8 mouse cellular contexts compared by ENCODE assay signal in the genomic region with DNA sequence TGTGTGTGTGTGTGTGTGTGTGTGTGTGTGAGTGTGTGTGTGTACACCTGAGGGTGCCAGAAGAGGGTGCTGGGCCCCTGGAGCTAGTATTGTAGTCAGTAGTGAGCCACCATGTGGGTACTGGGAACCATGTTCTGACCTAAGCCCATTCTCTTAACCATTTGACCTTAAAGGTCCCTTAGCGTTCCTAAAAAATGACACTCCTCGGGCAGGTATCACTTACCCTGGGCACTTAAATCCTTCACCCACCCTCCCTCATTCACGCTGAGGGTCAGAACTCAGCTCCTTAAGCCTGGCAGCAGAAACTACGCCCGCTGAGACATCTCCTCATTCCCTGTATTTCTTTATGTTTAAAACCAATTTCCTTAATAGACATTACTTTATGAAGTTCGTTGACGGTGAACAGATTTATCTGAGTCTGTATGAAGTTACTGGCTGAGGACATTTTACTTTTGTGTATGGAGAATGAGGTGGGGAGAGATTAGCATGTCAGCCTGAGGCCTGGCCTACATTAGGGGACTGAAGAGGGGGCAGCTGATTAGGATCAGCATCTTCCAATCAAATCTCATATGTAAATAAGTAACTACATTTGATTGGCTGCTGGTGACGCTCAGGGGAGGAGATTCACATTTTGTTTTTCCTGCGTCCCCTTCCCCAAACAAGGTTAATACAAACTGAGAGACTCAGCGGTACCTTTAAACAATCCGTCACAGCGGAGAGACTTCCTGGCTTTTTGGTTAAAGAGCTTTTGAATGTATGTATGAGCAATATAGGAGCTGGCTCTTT.
DNase-seq lines count a peak whose midpoint lies in the region; ATAC-seq lines count a peak whose summit lies in the region.

No protein-coding gene starts in this region.

- whole genome bisulfite sequencing in lung, embryonic 16.5 days, result 28% methylated on average over 12 of the region's 12 CpGs
- WGBS in forebrain, embryonic 15.5 days, result 41% methylated on average over 12 of the region's 12 CpGs
- 34% methylated on average over 12 of the region's 12 CpGs for WGBS in limb, embryonic 15.5 days
- WGBS in stomach, embryonic 16.5 days, result 30% methylated on average over 12 of the region's 12 CpGs

- peaks cover 5% of the 10 kb centered on the region; the same call in 1 of the 2 replicates for H3K4me1 ChIP-seq in lung, embryonic 16.5 days (replicated peaks; ENCODE audit: control insufficient read depth, insufficient read depth, low read length)
- H3K4me1 ChIP-seq in forebrain, embryonic 15.5 days, result no peaks in the 10 kb centered on the region
- peaks cover 5% of the 10 kb centered on the region; the same call in 1 of the 2 replicates for H3K4me1 ChIP-seq in limb, embryonic 15.5 days
- H3K4me1 ChIP-seq in stomach, embryonic 16.5 days (ENCODE audit: control insufficient read depth, insufficient read depth, low read length), result no peaks in the 10 kb centered on the region

- H3K27me3 ChIP-seq in lung, embryonic 16.5 days (ENCODE audit: control insufficient read depth, insufficient read depth, low read depth, low read length), result no peaks in the 10 kb centered on the region
- H3K27me3 ChIP-seq in forebrain, embryonic 15.5 days, result no peaks in the 10 kb centered on the region
- H3K27me3 ChIP-seq in limb, embryonic 15.5 days, result no peaks in the 10 kb centered on the region
- no peaks in the 10 kb centered on the region for H3K27me3 ChIP-seq in stomach, embryonic 16.5 days (ENCODE audit: control insufficient read depth, insufficient read depth, low read length)

- DNase-seq in lung, postnatal 36 days, result no peak
- DNase-seq in cerebellum, adult 18-20 months, result no peak
- no peak for DNase-seq in frontal cortex, adult 2 months (ENCODE audit: extremely low spot score in 1 of 2, low spot score in 1 of 2)
- DNase-seq in left cerebral cortex, adult 9 months (ENCODE audit: low spot score in 2 of 2), result no peak

- no peak overlapping the region for H3K27ac ChIP-seq in lung, embryonic 16.5 days (ENCODE audit: low read length)
- no peak overlapping the region for H3K27ac ChIP-seq in forebrain, embryonic 15.5 days (replicated peaks)
- H3K27ac ChIP-seq in limb, embryonic 15.5 days, result no peak overlapping the region
- H3K27ac ChIP-seq in stomach, embryonic 16.5 days (ENCODE audit: low read length), result no peak overlapping the region

- H3K9ac ChIP-seq in lung, embryonic 16.5 days (ENCODE audit: low read length), result no peak overlapping the region
- H3K9ac ChIP-seq in forebrain, embryonic 15.5 days (replicated peaks), result 0 out of 2 replicates have a peak overlapping the region, but pooled peaks have one; percentile 15
- H3K9ac ChIP-seq in limb, embryonic 15.5 days, result no peak overlapping the region
- H3K9ac ChIP-seq in stomach, embryonic 16.5 days (ENCODE audit: low read length), result no peak overlapping the region; the same call in 1 of the 2 replicates

- H3K4me3 ChIP-seq in lung, embryonic 16.5 days (ENCODE audit: low read length), result peak overlapping the region; percentile 35
- peak overlapping the region; percentile 26 for H3K4me3 ChIP-seq in forebrain, embryonic 15.5 days
- peak overlapping the region; percentile 22 for H3K4me3 ChIP-seq in limb, embryonic 15.5 days
- peak overlapping the region; percentile 31; the same call in 1 of the 2 replicates for H3K4me3 ChIP-seq in stomach, embryonic 16.5 days (replicated peaks; ENCODE audit: low read length)

- ATAC-seq in lung, embryonic 16.5 days (ENCODE audit: low read depth), result peak; percentile 89
- ATAC-seq in forebrain, embryonic 15.5 days (replicated peaks), result peak; percentile 88
- no peak for ATAC-seq in limb, embryonic 15.5 days (ENCODE audit: insufficient number of reproducible peaks, low FRiP score, low TSS enrichment, low read depth)
- peak; percentile 75; the same call in 1 of the 2 replicates for ATAC-seq in stomach, embryonic 16.5 days (ENCODE audit: insufficient read depth, low FRiP score)

- H3K4me2 ChIP-seq in lung, embryonic 16.5 days (ENCODE audit: low read depth, low read length), result peak overlapping the region; percentile 52
- peak overlapping the region; percentile 43 for H3K4me2 ChIP-seq in forebrain, embryonic 15.5 days (replicated peaks)
- H3K4me2 ChIP-seq in limb, embryonic 15.5 days, result peak overlapping the region; percentile 27
- H3K4me2 ChIP-seq in stomach, embryonic 16.5 days (ENCODE audit: low read depth, low read length), result peak overlapping the region; percentile 43

- no peaks in the 10 kb centered on the region for H3K9me3 ChIP-seq in lung, embryonic 16.5 days (ENCODE audit: control insufficient read depth, low read length)
- H3K9me3 ChIP-seq in forebrain, embryonic 15.5 days, result no peaks in the 10 kb centered on the region
- no peaks in the 10 kb centered on the region for H3K9me3 ChIP-seq in limb, embryonic 15.5 days
- no peaks in the 10 kb centered on the region for H3K9me3 ChIP-seq in stomach, embryonic 16.5 days (replicated peaks; ENCODE audit: control insufficient read depth, low read length)

- no peaks in the 10 kb centered on the region for H3K36me3 ChIP-seq in lung, embryonic 16.5 days (ENCODE audit: control insufficient read depth, insufficient read depth, low read length)
- no peaks in the 10 kb centered on the region for H3K36me3 ChIP-seq in forebrain, embryonic 15.5 days
- no peaks in the 10 kb centered on the region for H3K36me3 ChIP-seq in limb, embryonic 15.5 days
- no peaks in the 10 kb centered on the region for H3K36me3 ChIP-seq in stomach, embryonic 16.5 days (ENCODE audit: control insufficient read depth, insufficient read depth, low read length)
